Mouse (Mus musculus): Measurements from ENCODE around the gene Nexmif. TPM values are rescaled to one million over a fixed set of nuclear protein-coding genes. Genes with fewer than 3 reads are reported as not detected.

Nexmif gene
- polyA plus RNA-seq (2011; ENCODE audit: insufficient read depth, insufficient read length, low replicate concordance, missing spikeins), result 0.37 TPM in 1 of 2 replicates, not detected in the other

DNA sequence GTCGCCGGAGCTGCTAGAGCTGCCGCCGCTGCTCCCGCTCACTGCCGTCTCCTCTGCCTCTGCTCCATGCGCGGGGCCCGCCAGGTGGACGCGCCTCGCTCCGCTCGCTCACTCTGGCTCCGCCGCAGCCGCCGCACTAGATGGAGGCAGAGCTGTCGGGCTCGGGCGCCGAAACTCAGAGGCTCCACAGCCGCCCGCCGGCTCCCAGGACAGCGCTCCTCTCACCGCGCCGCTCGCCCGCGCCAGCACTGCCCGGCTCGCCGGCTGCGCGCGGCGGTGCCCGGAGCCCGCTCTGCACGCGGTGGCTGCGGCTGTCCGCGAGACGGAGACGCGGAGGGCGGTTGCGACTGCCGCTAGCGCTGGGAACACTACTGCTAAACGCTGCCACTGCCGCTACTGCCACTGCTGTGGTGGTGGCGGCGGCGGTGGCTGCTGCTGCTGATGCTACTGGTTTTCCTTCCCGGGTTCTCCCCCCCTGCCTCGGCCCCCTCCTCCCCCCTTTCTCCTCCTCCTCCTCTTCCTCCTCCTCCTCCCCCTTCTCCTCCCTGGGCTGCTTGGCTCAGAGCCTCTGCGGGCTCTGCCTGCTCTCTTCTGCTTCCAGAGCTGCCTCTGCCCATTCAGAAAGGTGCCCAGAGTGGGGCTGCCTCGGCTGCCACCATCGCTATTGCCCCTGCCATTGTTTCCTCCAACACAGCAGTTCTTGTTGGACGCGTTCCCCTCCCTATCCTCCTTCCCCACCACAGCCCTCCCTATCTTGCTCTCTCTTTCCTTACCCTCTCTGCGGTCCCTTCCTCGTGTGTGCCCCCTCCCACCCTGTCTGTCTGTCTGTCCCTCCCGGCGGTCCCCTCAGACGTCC, at the start of gene Nexmif:
TSS of gene Nexmif (minus strand) at position 450 of the 856 bp plus-strand sequence.
- peak within 1 kb of the TSS; percentile 22 for H3K4me3 ChIP-seq (replicated peaks; ENCODE audit: control insufficient read depth, low read depth, low read length)
- no peaks in the 10 kb centered on the region for H3K4me1 ChIP-seq (ENCODE audit: control insufficient read depth, insufficient read depth, low read length)
- no peak for TF ChIP-seq CTCF (IDR thresholded peaks at IDR 0.05; ENCODE audit: control insufficient read depth, insufficient read depth, low read length)
- no peak for TF ChIP-seq POLR2A (IDR thresholded peaks at IDR 0.05; ENCODE audit: borderline replicate concordance, control insufficient read depth, low read depth, low read length)
- no peak within 1 kb of the TSS; the same call in 1 of the 2 replicates for H3K27ac ChIP-seq (ENCODE audit: control insufficient read depth, insufficient read depth, low read depth, low read length, poor library complexity)
- 26% methylated on average over 63 of the region's 70 CpGs for WGBS

- no peak for TF ChIP-seq CTCF (IDR thresholded peaks at IDR 0.05; ENCODE audit: control insufficient read depth, insufficient read depth, low read length)
- TF ChIP-seq POLR2A (IDR thresholded peaks at IDR 0.05; ENCODE audit: borderline replicate concordance, control insufficient read depth, low read depth, low read length), result no peak
- 76% methylated on average over 2 of the region's 2 CpGs for WGBS
- no peak overlapping the region for H3K4me3 ChIP-seq (replicated peaks; ENCODE audit: control insufficient read depth, low read depth, low read length)
- H3K27ac ChIP-seq (ENCODE audit: control insufficient read depth, insufficient read depth, low read depth, low read length, poor library complexity), result no peak overlapping the region
- H3K4me1 ChIP-seq (ENCODE audit: control insufficient read depth, insufficient read depth, low read length), result no peaks in the 10 kb centered on the region
These were observed 7.7 kb upstream of the Nexmif start for GRCm38 (mm10) chrX:104208701-104209100.

DNA sequence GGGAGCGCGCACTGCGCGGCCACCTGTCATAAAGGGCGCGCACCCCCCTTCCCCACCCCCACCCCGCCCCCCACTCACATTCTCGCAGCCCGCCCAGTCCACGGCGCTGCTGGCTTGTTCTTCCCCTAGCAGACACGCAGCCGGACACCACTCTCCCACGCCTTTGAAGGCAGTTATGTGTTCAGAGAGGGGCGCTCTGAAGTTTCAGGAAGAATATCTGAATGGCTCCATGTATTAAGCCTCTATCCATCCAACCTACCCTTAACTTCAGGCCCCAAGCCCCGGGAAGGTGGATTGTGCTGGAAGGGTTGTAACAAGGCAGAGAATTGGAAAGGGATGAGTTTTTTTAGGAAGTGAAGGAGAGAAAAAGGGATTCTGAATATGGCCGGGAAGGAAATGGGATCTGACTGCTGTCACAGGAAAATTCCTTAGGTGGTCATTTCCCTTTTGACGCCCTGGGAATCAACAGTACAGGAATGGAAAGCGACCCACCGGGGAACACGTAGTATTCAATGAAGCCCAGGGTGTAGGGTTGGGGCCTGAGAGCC, 681 bp upstream of the Nexmif start:
- H3K4me3 ChIP-seq (replicated peaks; ENCODE audit: control insufficient read depth, low read depth, low read length), result no peak overlapping the region
- TF ChIP-seq CTCF (IDR thresholded peaks at IDR 0.05; ENCODE audit: control insufficient read depth, insufficient read depth, low read length), result no peak
- no peak for TF ChIP-seq POLR2A (IDR thresholded peaks at IDR 0.05; ENCODE audit: borderline replicate concordance, control insufficient read depth, low read depth, low read length)
- 24% methylated on average over 19 of the region's 21 CpGs for WGBS
- H3K4me1 ChIP-seq (ENCODE audit: control insufficient read depth, insufficient read depth, low read length), result no peaks in the 10 kb centered on the region
- no peak overlapping the region for H3K27ac ChIP-seq (ENCODE audit: control insufficient read depth, insufficient read depth, low read depth, low read length, poor library complexity)

GRCm38 (mm10) chrX:104200388-104200735, 623 bp downstream of the Nexmif start:
- 25% methylated on average over 20 of the region's 37 CpGs for WGBS
- Histone ChIP-seq H3K27ac (ENCODE audit: control insufficient read depth, insufficient read depth, low read depth, low read length, poor library complexity) (no peak overlapping the region; the same call in 1 of the 2 replicates), H3K4me3 (replicated peaks; ENCODE audit: control insufficient read depth, low read depth, low read length) (peak overlapping the region; percentile 22), H3K4me1 (ENCODE audit: control insufficient read depth, insufficient read depth, low read length) (no peaks in the 10 kb centered on the region)
- TF ChIP-seq POLR2A (IDR thresholded peaks at IDR 0.05; ENCODE audit: borderline replicate concordance, control insufficient read depth, low read depth, low read length), result no peak
- TF ChIP-seq CTCF (IDR thresholded peaks at IDR 0.05; ENCODE audit: control insufficient read depth, insufficient read depth, low read length), result no peak

DNA sequence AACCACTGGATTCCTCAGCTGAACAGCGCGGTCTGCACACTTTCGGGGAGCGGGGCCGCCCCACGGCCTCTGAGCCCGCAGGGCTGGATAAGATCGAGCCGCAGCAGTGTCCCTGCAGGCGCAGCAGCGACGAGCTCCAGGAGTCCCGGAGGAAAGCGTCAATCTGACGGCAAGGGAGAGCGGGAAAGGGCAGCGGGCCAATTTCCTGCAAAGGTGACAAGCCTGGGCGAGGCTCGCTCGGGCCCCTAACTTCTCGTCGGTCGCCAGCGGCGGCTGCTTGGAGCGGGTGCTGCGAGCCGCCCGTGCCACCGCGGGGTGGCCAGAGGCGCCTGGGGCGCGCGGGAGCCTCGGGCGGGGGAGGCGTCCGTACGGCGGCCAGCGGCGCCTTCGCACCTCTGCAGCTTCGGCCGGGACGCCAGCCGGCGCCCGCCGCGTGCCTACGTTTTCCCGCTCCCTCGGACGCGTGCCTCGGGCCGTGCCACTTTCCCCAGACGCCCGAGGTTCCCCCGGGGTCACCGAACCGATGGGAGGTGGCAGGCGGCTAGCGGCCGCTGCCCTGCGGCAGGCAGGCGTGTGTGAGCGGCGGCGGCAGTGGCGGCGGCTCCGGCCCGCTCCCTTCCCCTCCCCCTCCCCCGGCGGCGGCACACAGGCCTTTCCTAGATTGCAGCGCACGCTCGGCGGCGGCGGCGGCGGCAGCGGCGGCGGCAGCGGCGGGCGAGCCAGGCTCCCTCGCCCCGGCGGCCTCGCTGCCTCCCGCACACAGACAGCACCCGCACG, 1.2 kb downstream of the Nexmif start:
- Histone ChIP-seq H3K27ac (ENCODE audit: control insufficient read depth, insufficient read depth, low read depth, low read length, poor library complexity) (no peak overlapping the region), H3K4me1 (ENCODE audit: control insufficient read depth, insufficient read depth, low read length) (no peaks in the 10 kb centered on the region), H3K4me3 (replicated peaks; ENCODE audit: control insufficient read depth, low read depth, low read length) (peak overlapping the region; percentile 22)
- 32% methylated on average over 64 of the region's 100 CpGs for WGBS
- TF ChIP-seq POLR2A (IDR thresholded peaks at IDR 0.05; ENCODE audit: borderline replicate concordance, control insufficient read depth, low read depth, low read length) (no peak), CTCF (IDR thresholded peaks at IDR 0.05; ENCODE audit: control insufficient read depth, insufficient read depth, low read length) (no peak)

GRCm38 (mm10) chrX:104199070-104199469, 1.9 kb downstream of the Nexmif start:
- Histone ChIP-seq H3K4me1 (ENCODE audit: control insufficient read depth, insufficient read depth, low read length) (no peaks in the 10 kb centered on the region), H3K27ac (ENCODE audit: control insufficient read depth, insufficient read depth, low read depth, low read length, poor library complexity) (no peak overlapping the region), H3K4me3 (replicated peaks; ENCODE audit: control insufficient read depth, low read depth, low read length) (no peak overlapping the region)
- 61% methylated on average over 5 of the region's 5 CpGs for WGBS
- no peak for TF ChIP-seq CTCF (IDR thresholded peaks at IDR 0.05; ENCODE audit: control insufficient read depth, insufficient read depth, low read length)
- no peak for TF ChIP-seq POLR2A (IDR thresholded peaks at IDR 0.05; ENCODE audit: borderline replicate concordance, control insufficient read depth, low read depth, low read length)

- Histone ChIP-seq H3K4me3 (replicated peaks; ENCODE audit: control insufficient read depth, low read depth, low read length) (no peak overlapping the region), H3K4me1 (ENCODE audit: control insufficient read depth, insufficient read depth, low read length) (no peaks in the 10 kb centered on the region), H3K27ac (ENCODE audit: control insufficient read depth, insufficient read depth, low read depth, low read length, poor library complexity) (no peak overlapping the region)
- WGBS, result 71% methylated on average over 5 of the region's 5 CpGs
- TF ChIP-seq CTCF (IDR thresholded peaks at IDR 0.05; ENCODE audit: control insufficient read depth, insufficient read depth, low read length), result no peak
- TF ChIP-seq POLR2A (IDR thresholded peaks at IDR 0.05; ENCODE audit: borderline replicate concordance, control insufficient read depth, low read depth, low read length), result no peak
These were observed 4.4 kb downstream of the Nexmif start for GRCm38 (mm10) chrX:104196561-104196960.

GRCm38 (mm10) chrX:104179257-104179656, 21.7 kb downstream of the Nexmif start:
- Histone ChIP-seq H3K4me1 (ENCODE audit: control insufficient read depth, insufficient read depth, low read length) (no peaks in the 10 kb centered on the region), H3K27ac (ENCODE audit: control insufficient read depth, insufficient read depth, low read depth, low read length, poor library complexity) (no peak overlapping the region), H3K4me3 (replicated peaks; ENCODE audit: control insufficient read depth, low read depth, low read length) (no peak overlapping the region)
- 5% methylated on average over 2 of the region's 2 CpGs for WGBS
- TF ChIP-seq CTCF (IDR thresholded peaks at IDR 0.05; ENCODE audit: control insufficient read depth, insufficient read depth, low read length), result no peak

Data from bone marrow, adult 2 months (tissue).